Mouse (Mus musculus) heart, embryonic 11.5 days (tissue): ENCODE results near the gene Pbx4. TPM values are rescaled to one million over a fixed set of nuclear protein-coding genes. Genes with fewer than 3 reads are reported as not detected.

Source experiments
- ATAC-seq: fragments of 200-750 bp; cut with Nextera tagmentation; replicated peaks from 2 replicates; pipeline ENCODE4 v1.8.0; 2017; ENCODE audit warnings: moderate library complexity; ENCODE audit not compliant: insufficient number of reproducible peaks, low FRiP score, low TSS enrichment
- H3K27ac ChIP-seq: fragments of 300-500 bp; sonication (generic); 2 replicates; pipeline ENCODE4 v1.5.1; 2014; ENCODE audit warnings: mild to moderate bottlenecking, low read depth, low read length
- H3K27me3 ChIP-seq: fragments of 300-500 bp; sonication (generic); 2 replicates; pipeline ENCODE4 v1.6.1; 2014; ENCODE audit warnings: mild to moderate bottlenecking, low read length, mixed read lengths; ENCODE audit not compliant: control insufficient read depth, insufficient read depth
- H3K36me3 ChIP-seq: fragments of 300-500 bp; sonication (generic); 2 replicates; pipeline ENCODE4 v1.6.1; 2014; ENCODE audit warnings: mild to moderate bottlenecking, low read length, moderate library complexity, mixed read lengths; ENCODE audit not compliant: control insufficient read depth, insufficient read depth
- H3K4me1 ChIP-seq: fragments of 300-500 bp; sonication (generic); 2 replicates; pipeline ENCODE4 v1.6.1; 2014; ENCODE audit warnings: low read length; ENCODE audit not compliant: control insufficient read depth, insufficient read depth
- H3K4me2 ChIP-seq: fragments of 300-500 bp; sonication (generic); 2 replicates; pipeline ENCODE4 v1.6.1; 2014; ENCODE audit warnings: mild to moderate bottlenecking, moderate library complexity
- H3K4me3 ChIP-seq: fragments of 300-500 bp; sonication (generic); 2 replicates; pipeline ENCODE4 v1.5.1; 2014; ENCODE audit warnings: low read depth, low read length
- H3K9ac ChIP-seq: fragments of 300-500 bp; sonication (generic); 2 replicates; pipeline ENCODE4 v1.6.1; 2014; ENCODE audit warnings: mild to moderate bottlenecking, low read depth, low read length, moderate library complexity
- H3K9me3 ChIP-seq: fragments of 300-500 bp; sonication (generic); replicated peaks from 2 replicates; pipeline ENCODE4 v1.6.1; 2016; ENCODE audit warnings: low read length; ENCODE audit not compliant: control insufficient read depth
- WGBS: fragments of 180-500 bp; shearing (Covaris S2); extraction: QIAGEN DNeasy Blood & Tissue Kit; methylation state at CpG from one replicate; pipeline ENCODE4 v1.1.7; 2014; ENCODE audit not compliant: insufficient replicate concordance; 5-methylcytosine and 5-hydroxymethylcytosine counted together
- polyA plus RNA-seq: library from polyadenylated mRNA; unstranded; fragments of >200 nt; fragmentation: Nextera tagmentation; extraction: Ambion mirVana; gene quantifications from 2 replicates; pipeline ENCODE4 v1.2.1, GENCODE M21; 2014

Pbx4 gene
- 4.0 and 6.0 TPM in 2 replicates for polyA plus RNA-seq

GRCm38 (mm10) chr8:69832298-69832853, at the start of gene Pbx4:
Gene Pbx4, plus strand, starts transcription at chr8:69832491.
- Histone ChIP-seq H3K4me2 (peak within 1 kb of the TSS; percentile 94), H3K36me3 (no peaks in the 10 kb centered on the region), H3K4me1 (peaks cover 5% of the 10 kb centered on the region; the same call in 1 of the 2 replicates), H3K9me3 (no peaks in the 10 kb centered on the region), H3K9ac (peak within 1 kb of the TSS; percentile 70), H3K27me3 (no peaks in the 10 kb centered on the region), H3K4me3 (peak within 1 kb of the TSS; percentile 62), H3K27ac (no peak within 1 kb of the TSS)
- WGBS = under 1% methylated on average over 38 of the region's 38 CpGs
- ATAC-seq = peak; percentile 84

- Histone ChIP-seq H3K36me3 (peaks cover under 1% of the 10 kb centered on the region; the same call in 1 of the 2 replicates), H3K4me3 (no peak overlapping the region), H3K4me2 (no peak overlapping the region), H3K9me3 (no peaks in the 10 kb centered on the region), H3K27me3 (no peaks in the 10 kb centered on the region), H3K4me1 (peaks cover 11% of the 10 kb centered on the region), H3K27ac (no peak overlapping the region), H3K9ac (no peak overlapping the region)
- no peak for ATAC-seq
- WGBS = 76% methylated on average over 5 of the region's 5 CpGs
Observed at GRCm38 (mm10) chr8:69789105-69789504, 43.2 kb upstream of the Pbx4 start.

GRCm38 (mm10) chr8:69789731-69790130, 42.6 kb upstream of the Pbx4 start:
- no peak for ATAC-seq
- H3K4me2 ChIP-seq = peak overlapping the region; percentile 72
- 60% methylated on average over 5 of the region's 5 CpGs for WGBS
- no peaks in the 10 kb centered on the region for H3K27me3 ChIP-seq
- H3K36me3 ChIP-seq = peaks cover 2% of the 10 kb centered on the region; the same call in 1 of the 2 replicates
- H3K9ac ChIP-seq = no peak overlapping the region
- peak overlapping the region; percentile 93; the same call in 1 of the 2 replicates for H3K4me3 ChIP-seq
- H3K4me1 ChIP-seq = peaks cover 11% of the 10 kb centered on the region
- no peak overlapping the region for H3K27ac ChIP-seq
- no peaks in the 10 kb centered on the region for H3K9me3 ChIP-seq

- Histone ChIP-seq H3K4me1 (peaks cover 11% of the 10 kb centered on the region), H3K9me3 (no peaks in the 10 kb centered on the region), H3K9ac (peak overlapping the region; percentile 84; the same call in 1 of the 2 replicates), H3K27me3 (no peaks in the 10 kb centered on the region), H3K27ac (peak overlapping the region; percentile 91), H3K4me3 (peak overlapping the region; percentile 93), H3K4me2 (peak overlapping the region; percentile 72), H3K36me3 (peaks cover 6% of the 10 kb centered on the region)
- WGBS = 30% methylated on average over 11 of the region's 11 CpGs
- no peak for ATAC-seq
Observed at GRCm38 (mm10) chr8:69790364-69790763, 41.9 kb upstream of the Pbx4 start.

GRCm38 (mm10) chr8:69790773-69791367, 41.4 kb upstream of the Pbx4 start, which contains the start of the genes Atp13a1 and Zfp866:
Gene Atp13a1, plus strand, starts transcription at chr8:69791163.
Gene Zfp866, minus strand, starts transcription at chr8:69791178.
- WGBS = under 1% methylated on average over 38 of the region's 38 CpGs

GRCm38 (mm10) chr8:69791415-69792068, 40.7 kb upstream of the Pbx4 start:
- H3K9me3 ChIP-seq = no peaks in the 10 kb centered on the region
- H3K9ac ChIP-seq = peak overlapping the region; percentile 84
- H3K27ac ChIP-seq = peak overlapping the region; percentile 91
- peak overlapping the region; percentile 93 for H3K4me3 ChIP-seq
- peaks cover 14% of the 10 kb centered on the region for H3K36me3 ChIP-seq
- peak; percentile 58 for ATAC-seq
- peaks cover 11% of the 10 kb centered on the region for H3K4me1 ChIP-seq
- H3K4me2 ChIP-seq = peak overlapping the region; percentile 78
- no peaks in the 10 kb centered on the region for H3K27me3 ChIP-seq
- WGBS = under 1% methylated on average over 48 of the region's 48 CpGs

More at GRCm38 (mm10) chr8:69790773-69791367, 41.4 kb upstream of the Pbx4 start, which contains the start of the genes Atp13a1 and Zfp866:
- H3K4me2 ChIP-seq = peak within 1 kb of the TSS; percentile 78
- H3K4me3 ChIP-seq = peak within 1 kb of the TSS; percentile 93
- peak within 1 kb of the TSS; percentile 84 for H3K9ac ChIP-seq
- peaks cover 11% of the 10 kb centered on the region for H3K36me3 ChIP-seq
- no peaks in the 10 kb centered on the region for H3K27me3 ChIP-seq
- no peaks in the 10 kb centered on the region for H3K9me3 ChIP-seq
- peak; percentile 90 for ATAC-seq
- peaks cover 11% of the 10 kb centered on the region for H3K4me1 ChIP-seq
- H3K27ac ChIP-seq = peak within 1 kb of the TSS; percentile 91

GRCm38 (mm10) chr8:69793666-69794065, 38.6 kb upstream of the Pbx4 start:
- H3K36me3 ChIP-seq = peaks cover 33% of the 10 kb centered on the region

GRCm38 (mm10) chr8:69794096-69794495, 38.2 kb upstream of the Pbx4 start:
- Histone ChIP-seq H3K4me2 (no peak overlapping the region), H3K36me3 (peaks cover 35% of the 10 kb centered on the region), H3K4me3 (no peak overlapping the region), H3K27ac (no peak overlapping the region), H3K9me3 (no peaks in the 10 kb centered on the region), H3K27me3 (no peaks in the 10 kb centered on the region), H3K4me1 (peaks cover 11% of the 10 kb centered on the region), H3K9ac (no peak overlapping the region)
- WGBS = 96% methylated on average over 3 of the region's 3 CpGs
- no peak for ATAC-seq

More at GRCm38 (mm10) chr8:69793666-69794065, 38.6 kb upstream of the Pbx4 start:
- Histone ChIP-seq H3K4me3 (no peak overlapping the region), H3K4me2 (no peak overlapping the region), H3K9ac (no peak overlapping the region), H3K27me3 (no peaks in the 10 kb centered on the region), H3K27ac (no peak overlapping the region), H3K9me3 (no peaks in the 10 kb centered on the region), H3K4me1 (peaks cover 11% of the 10 kb centered on the region)
- no peak for ATAC-seq
- 89% methylated on average over 4 of the region's 4 CpGs for WGBS
